Mouse (Mus musculus): ENCODE measurements around the gene Vill. TPM values are rescaled to one million over a fixed set of nuclear protein-coding genes. Genes with fewer than 3 reads are reported as not detected.

The Vill gene
- total and polyA plus RNA-seq, 3 experiments = 1.5 to 3.4 (median 2.0) TPM

DNA sequence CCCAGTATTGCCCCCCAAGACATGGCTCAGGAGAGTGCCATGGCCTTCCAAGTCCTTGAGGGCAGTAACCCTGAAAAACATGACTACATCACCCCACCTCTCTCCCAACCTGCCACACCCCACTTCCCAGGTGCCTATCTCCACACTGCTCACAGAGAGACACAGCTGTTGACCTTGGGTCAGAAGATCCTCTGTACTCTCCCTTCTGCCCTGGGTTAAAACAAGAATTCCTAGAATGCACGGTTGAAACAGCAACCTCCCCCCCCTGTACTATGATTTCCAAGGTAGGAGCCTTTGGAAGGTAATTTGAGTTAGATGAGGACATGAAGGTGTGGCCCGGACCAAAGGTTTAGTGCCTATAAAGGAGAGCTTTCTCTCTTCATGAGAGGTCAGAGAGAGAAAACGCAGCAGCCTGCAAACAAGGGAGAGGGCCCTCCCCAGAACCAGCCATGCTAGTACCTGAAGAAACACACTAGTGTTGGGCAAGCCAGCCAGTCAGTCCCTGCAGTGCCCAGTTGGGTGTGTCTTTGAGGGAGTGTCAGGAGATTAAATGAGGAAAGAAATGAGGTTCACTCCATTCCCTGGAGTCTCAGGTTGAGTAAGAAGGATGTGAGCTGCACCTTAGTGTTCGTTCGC is 27.6 kb downstream of the Vill start:
- no peak for DNase-seq

GRCm38 (mm10) chr9:119082039-119082438 is 29.5 kb downstream of the Vill start:
- no peak for DNase-seq

GRCm38 (mm10) chr9:119082656-119083430 is 30.3 kb downstream of the Vill start:
- no peak for DNase-seq

- no peak for DNase-seq
Measured at GRCm38 (mm10) chr9:119083966-119084365, 31.4 kb downstream of the Vill start.

- no peak for DNase-seq
Measured at GRCm38 (mm10) chr9:119086451-119086850, 33.9 kb downstream of the Vill start.

- DNase-seq = no peak
Measured at GRCm38 (mm10) chr9:119087309-119087708, 34.7 kb downstream of the Vill start.

DNA sequence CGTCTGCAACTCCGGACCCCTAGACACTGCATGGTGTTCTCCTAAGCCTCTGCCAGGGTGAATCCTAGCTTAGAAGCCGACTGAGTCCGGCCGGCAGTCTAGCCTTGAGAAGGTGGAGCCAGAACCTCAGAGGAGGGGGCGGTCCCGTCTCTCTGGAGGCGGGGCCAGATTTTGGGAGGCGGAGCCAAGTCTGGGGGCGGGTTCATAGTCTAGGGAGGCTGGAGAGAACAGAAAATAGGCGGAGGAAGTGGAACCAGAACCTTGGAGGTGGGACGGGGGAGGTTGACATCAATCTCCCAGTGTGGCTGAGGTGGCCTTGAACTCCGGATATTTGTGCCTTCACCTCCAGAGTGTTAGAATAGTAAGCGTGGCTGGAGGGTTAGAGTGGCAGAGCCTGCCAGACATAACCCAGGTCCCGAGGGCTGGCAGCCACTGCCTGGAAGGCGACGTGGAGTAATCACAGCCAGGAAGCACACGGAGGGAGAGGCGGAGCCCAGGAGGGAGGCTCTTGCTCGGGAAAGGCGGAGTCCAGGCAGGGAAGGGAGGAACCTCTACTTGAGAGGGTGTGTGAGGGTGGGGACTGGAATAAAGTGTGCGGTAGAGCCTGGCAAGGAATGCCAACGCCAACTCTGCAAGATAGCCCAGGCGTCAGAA is 35.7 kb downstream of the Vill start:
- DNase-seq = peak; percentile 98

DNA sequence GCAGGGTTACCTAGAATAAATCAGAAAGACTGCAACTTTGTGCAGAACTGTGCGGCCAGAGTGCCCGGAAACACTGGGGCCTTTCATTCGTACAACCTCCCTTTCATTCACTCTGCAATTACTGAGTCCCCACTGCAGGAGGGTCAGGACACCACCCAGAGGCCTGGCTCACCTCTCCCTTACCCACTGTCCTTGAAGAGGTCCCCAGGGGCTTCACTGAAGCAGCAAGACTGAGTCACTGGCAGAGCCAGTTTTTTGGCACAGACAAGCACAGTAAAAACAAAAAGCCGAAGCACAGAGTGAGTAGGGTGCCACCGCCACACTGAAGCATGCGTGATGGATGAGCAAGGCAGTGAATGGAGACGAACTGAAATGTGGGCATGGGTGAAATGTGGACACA is 36.9 kb downstream of the Vill start:
- peak; percentile 63 for DNase-seq

GRCm38 (mm10) chr9:119090462-119090861 is 37.9 kb downstream of the Vill start:
- no peak for DNase-seq

GRCm38 (mm10) chr9:119091581-119092310 is 39.2 kb downstream of the Vill start:
- DNase-seq = no peak

DNA sequence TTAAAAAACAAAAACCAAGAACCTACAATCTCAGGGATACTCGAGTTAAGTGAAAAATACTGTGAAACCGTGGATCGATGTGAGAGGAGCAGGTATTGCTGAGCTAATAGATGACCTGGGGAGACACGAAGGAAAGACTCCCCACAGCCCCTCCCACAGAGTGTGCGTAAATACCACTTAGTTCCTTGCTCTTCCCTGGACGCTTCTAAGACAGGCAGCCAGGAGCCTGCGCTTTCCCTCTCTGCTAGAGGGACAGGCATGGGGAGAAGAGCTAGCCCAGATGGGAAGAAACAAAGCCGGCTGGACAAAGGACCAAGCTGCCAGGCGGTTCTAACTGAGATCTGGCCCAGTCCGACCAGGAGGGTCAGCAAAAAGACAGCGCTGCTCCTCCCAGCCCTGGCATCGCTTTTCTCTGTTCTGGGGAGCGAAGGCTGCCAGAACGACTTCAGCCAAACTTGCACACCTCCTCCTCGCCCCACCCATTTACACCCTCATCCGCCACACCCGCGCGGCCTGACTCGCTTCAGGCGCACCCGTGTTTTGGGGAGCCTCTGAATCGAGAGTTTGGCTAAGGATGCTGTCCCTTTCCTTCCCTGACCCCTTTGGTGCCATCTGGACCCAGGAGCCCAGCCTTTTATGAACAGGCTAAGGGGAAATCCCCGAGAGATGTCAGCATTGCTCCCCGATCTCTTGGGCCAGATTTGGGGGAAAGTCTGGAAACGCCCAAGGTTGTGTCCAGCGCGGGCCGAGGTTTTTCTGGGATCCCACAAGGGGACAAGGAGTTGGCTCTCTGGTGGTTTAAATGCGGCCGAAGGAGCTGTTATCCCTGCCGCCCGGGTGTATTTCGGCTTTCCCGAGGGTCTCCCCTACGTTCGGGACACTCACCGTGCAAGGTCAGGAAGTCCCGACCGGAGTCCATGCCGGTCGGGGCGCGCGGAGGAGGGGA is 40.2 kb downstream of the Vill start:
- peak; percentile 63 for DNase-seq

- peak; percentile 93 for DNase-seq
Measured at GRCm38 (mm10) chr9:119093419-119094295, 41.1 kb downstream of the Vill start, which contains the start of gene Plcd1. Gene Plcd1, minus strand, starts transcription at chr9:119093502.

- DNase-seq = no peak
Measured at GRCm38 (mm10) chr9:119094462-119095109, 42.0 kb downstream of the Vill start.

DNA sequence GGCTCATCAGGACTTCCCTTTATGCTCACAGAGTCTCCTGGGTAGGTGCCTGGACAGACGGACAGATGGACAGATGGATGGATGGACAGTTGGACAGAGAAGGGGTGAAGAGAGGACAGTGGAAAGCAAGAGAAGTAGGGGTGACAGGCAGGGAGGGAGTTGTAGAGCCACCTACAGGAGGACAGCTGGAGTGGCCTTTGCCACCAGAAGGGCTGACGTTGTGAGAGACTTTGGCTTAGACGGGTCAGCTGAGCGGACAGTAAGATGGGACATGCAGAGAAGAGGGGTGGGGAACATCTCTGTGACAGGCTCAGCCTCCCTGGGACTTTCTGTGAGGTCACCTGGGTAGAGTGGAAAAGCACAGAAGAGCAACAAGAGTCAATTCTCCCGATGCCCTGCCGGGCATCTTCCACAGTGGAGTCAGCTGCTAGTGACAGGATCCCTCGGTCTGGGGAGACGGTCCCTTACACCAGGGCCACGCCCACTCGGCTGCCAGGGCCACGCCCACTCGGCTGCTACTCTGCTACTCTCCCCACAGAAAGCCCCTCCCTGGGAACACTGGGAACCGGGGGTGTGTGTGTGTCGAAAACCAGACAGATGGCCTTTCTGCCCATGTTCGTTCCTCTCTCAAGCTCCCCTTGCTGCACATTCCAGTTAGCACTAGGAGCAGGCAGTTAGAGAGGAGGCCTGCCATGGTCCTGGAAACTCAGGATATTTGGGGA is 47.8 kb downstream of the Vill start:
- DNase-seq = peak; percentile 43

- peak; percentile 86 for DNase-seq
Measured at GRCm38 (mm10) chr9:119101992-119102782, 49.6 kb downstream of the Vill start, which contains the start of gene Dlec1. Gene Dlec1, plus strand, starts transcription at chr9:119102478.

- DNase-seq = no peak
Measured at GRCm38 (mm10) chr9:119102783-119103113, 50.2 kb downstream of the Vill start.

DNA sequence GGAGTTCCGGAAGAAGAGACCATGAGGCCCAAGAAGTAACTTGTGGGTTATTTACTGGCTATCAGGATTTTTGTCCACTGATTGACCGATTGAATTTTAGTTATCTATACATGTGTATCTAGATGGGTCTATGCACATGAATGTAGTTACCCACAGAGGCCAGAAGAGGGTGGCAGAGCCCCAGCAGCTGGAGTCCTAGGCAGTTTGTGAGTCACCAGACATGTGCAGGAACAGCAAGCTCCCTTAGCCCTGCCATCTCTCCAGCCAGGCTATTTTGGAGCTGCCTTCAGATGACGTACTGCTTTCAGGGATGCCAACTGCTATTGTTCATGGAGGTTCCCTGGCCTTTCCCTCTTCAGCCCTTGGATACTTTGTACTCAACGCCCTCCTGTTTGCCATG is 55.0 kb downstream of the Vill start:
- DNase-seq = no peak

Data from adrenal gland, adult 2 months (tissue).